Mouse (Mus musculus) kidney, adult 2 months (tissue): ENCODE measurements around the gene Ldb2. TPM values are rescaled to one million over a fixed set of nuclear protein-coding genes. Genes with fewer than 3 reads are reported as not detected.
A peak's percentile ranks its signal among the peaks of the same experiment; 100 is the strongest.

Source experiments
- DNase-seq: peaks from one replicate; pipeline ENCODE4 v3.0.0; 2021
- H3K27ac ChIP-seq: fragments of 200-500 bp; 2 replicates; pipeline ENCODE4 v1.5.1; 2012; ENCODE audit warnings: low read depth, low read length, control low read depth, inconsistent platforms; ENCODE audit not compliant: insufficient read depth
- H3K27me3 ChIP-seq: fragments of 200-500 bp; replicated peaks from 2 replicates; pipeline ENCODE4 v1.6.1; 2012; ENCODE audit warnings: mild to moderate bottlenecking, moderate library complexity, low read length, inconsistent platforms; ENCODE audit not compliant: control insufficient read depth, insufficient read depth
- H3K36me3 ChIP-seq: fragments of 200-500 bp; 2 replicates; pipeline ENCODE4 v1.6.1; 2012; ENCODE audit warnings: mild to moderate bottlenecking, moderate library complexity, low read length, inconsistent platforms; ENCODE audit not compliant: control insufficient read depth, insufficient read depth
- H3K4me1 ChIP-seq: fragments of 200-500 bp; 2 replicates; pipeline ENCODE4 v1.6.1; 2011; ENCODE audit warnings: low read length; ENCODE audit not compliant: control insufficient read depth, insufficient read depth
- H3K4me3 ChIP-seq: fragments of 200-500 bp; 2 replicates; pipeline ENCODE4 v1.5.1; 2011; ENCODE audit warnings: mild to moderate bottlenecking, low read depth, low read length, control low read depth; ENCODE audit not compliant: insufficient read depth
- CTCF ChIP-seq: fragments of 200-500 bp; conservative IDR thresholded peaks from 2 replicates; pipeline ENCODE4 v1.5.1; 2011; ENCODE audit warnings: low read depth, mild to moderate bottlenecking, control low read depth, low read length, moderate library complexity, mixed read lengths; ENCODE audit not compliant: insufficient read depth, insufficient read length
- POLR2A ChIP-seq: fragments of 200-500 bp; IDR thresholded peaks from one replicate; pipeline ENCODE4 v1.6.1; 2011; ENCODE audit warnings: low read depth, low read length, control low read depth
- WGBS: fragments of 180-500 bp; shearing (Covaris S2); methylation state at CpG from one replicate; pipeline ENCODE4 v1.1.7; 2018; 5-methylcytosine and 5-hydroxymethylcytosine counted together
- polyA plus RNA-seq: library from polyadenylated mRNA; depleted of rRNA; stranded (reverse); fragments of >200 nt; gene quantifications from 2 replicates; pipeline ENCODE4 v1.2.3, GENCODE M21; 2012

Gene Ldb2
- polyA plus RNA-seq, 1 experiment: 55.0 TPM

DNA sequence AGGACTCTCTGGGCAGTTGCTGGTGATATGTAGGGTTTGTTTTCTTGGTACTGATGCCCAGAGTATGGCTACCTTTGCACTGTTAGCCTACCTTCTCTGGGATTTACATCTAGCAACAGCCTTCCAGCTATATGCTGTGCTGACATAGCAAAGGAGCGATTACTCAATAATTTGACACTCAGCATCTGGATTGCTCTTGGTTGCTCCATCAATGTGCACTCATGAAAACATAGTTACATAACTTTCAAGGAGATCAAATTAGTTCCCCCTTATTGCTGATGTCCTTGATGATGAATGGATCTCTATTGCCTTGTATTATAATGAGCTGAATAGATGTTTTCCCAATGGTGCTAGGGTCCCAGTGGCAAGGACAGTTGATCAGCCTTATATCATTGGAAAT lies 308.0 kb downstream of the Ldb2 start:
- no peaks in the 10 kb centered on the region for H3K27me3 ChIP-seq
- no peak overlapping the region for H3K4me3 ChIP-seq
- DNase-seq: no peak
- H3K27ac ChIP-seq: no peak overlapping the region
- H3K4me1 ChIP-seq: no peaks in the 10 kb centered on the region
- 95% methylated on average over 1 of the region's 1 CpGs for WGBS
- H3K36me3 ChIP-seq: no peaks in the 10 kb centered on the region
- TF ChIP-seq CTCF (no peak), POLR2A (no peak)

DNA sequence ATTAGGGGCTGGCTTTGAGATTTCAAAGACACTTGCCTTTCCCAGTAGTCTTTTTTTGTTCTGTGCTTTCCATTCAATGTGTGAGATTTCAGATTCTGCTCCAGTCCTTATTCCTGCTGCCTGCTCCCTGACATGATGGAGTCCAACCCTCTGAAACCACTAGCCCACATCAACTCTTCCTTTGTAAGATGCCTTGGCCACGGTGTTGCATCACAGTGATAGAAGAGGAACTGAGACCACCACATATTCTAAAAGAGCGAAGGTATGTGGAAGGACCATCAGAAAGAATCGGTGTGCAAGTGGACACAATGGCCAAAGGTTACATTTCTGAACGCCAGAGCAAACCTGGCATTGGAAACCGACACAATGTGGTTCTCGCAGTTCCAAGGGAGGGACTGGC lies 309.0 kb downstream of the Ldb2 start:
- H3K36me3 ChIP-seq: no peaks in the 10 kb centered on the region
- DNase-seq: no peak
- no peaks in the 10 kb centered on the region for H3K4me1 ChIP-seq
- 89% methylated on average over 6 of the region's 6 CpGs for WGBS
- H3K4me3 ChIP-seq: no peak overlapping the region
- TF ChIP-seq CTCF (no peak), POLR2A (no peak)
- no peaks in the 10 kb centered on the region for H3K27me3 ChIP-seq
- H3K27ac ChIP-seq: no peak overlapping the region

DNA sequence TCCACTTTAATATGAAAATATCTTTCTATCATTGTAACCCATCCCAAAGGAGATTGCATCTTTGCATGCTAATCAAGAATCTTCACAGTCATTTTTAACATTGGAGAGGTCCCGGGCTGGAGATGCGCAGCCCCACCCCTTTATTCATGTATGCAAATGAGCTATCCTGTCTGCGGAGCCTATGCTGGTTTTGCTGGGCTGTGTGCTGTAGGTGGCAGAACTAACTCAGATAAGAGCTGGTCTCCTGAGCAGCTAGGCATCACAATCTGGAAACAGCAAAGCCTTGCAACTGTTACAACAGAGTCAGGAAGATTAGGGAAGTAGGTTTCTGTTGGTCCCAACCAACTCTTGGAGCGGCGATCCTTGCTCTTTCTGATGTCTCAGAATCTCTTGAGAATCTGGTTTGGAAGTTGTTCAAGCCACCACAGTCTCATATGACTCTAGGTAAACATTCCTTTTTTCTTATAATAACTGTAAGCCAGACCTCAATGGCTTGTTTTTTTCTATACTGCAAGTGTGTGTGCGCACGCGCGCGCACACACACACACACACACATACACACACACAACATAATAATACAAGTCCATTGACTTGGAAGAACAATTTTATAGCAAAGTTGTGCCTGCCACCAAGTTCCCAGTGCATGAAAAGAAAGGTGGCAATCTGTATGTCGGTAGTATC lies 315.9 kb downstream of the Ldb2 start:
- Histone ChIP-seq H3K4me1 (0 out of 2 replicates have a peak, but pooled peaks cover 4% of the 10 kb centered on the region), H3K27me3 (no peaks in the 10 kb centered on the region), H3K27ac (no peak overlapping the region), H3K36me3 (no peaks in the 10 kb centered on the region), H3K4me3 (no peak overlapping the region)
- DNase-seq: peak; percentile 41
- 70% methylated on average over 11 of the region's 11 CpGs for WGBS
- TF ChIP-seq CTCF (0 out of 2 replicates have a peak, but pooled peaks have one; percentile 20), POLR2A (no peak)

DNA sequence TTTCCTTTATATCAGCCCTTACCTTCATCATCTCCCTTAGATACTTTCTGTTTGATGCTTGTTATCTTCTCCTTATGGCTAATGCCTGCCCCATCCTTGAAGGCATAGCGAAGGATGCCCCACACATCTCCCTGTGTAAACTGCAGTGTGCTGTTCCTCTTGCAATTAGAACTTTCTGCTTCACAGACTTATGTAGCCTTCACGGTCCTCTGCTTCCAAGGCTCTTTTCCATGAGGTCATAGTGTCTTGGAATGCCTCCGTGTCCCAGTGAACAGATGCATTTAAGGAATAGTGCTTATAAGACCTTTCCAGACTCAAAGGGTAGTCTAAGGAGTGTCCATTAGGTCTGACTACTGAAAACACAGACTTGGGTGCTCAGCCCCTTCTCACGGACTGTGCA lies 318.1 kb downstream of the Ldb2 start:
- H3K27me3 ChIP-seq: no peaks in the 10 kb centered on the region
- TF ChIP-seq POLR2A (no peak), CTCF (no peak)

DNA sequence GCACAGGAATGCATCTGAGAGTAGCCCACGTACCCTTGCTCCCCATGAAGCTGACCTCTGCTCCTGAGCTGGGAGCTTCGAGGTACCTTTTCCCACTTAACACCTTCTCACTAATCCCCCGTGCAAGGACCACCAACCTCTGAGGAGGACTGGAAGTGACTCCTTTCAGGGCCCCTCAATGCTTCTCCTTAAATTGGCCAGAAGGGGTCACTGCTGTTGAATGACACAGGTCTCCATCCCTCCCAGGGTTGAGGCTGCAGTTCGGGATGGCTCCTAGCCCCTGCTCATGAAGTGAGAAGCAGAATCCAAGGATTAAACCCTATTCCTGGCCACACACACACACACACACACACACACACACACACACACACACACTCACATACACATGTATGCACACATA lies 323.1 kb downstream of the Ldb2 start:
- DNase-seq: no peak
- Histone ChIP-seq H3K36me3 (no peaks in the 10 kb centered on the region; the same call in 1 of the 2 replicates), H3K27me3 (no peaks in the 10 kb centered on the region), H3K4me1 (0 out of 2 replicates have a peak, but pooled peaks cover 2% of the 10 kb centered on the region), H3K4me3 (no peak overlapping the region), H3K27ac (no peak overlapping the region)
- TF ChIP-seq POLR2A (no peak), CTCF (0 out of 2 replicates have a peak, but pooled peaks have one; percentile 11)
- 35% methylated on average over 4 of the region's 4 CpGs for WGBS

More for the DNA sequence above, 318.1 kb downstream of the Ldb2 start:
- H3K36me3 ChIP-seq: no peaks in the 10 kb centered on the region
- 32% methylated on average over 4 of the region's 4 CpGs for whole genome bisulfite sequencing
- DNase-seq: peak; percentile 24
- H3K27ac ChIP-seq: no peak overlapping the region
- H3K4me3 ChIP-seq: no peak overlapping the region
- H3K4me1 ChIP-seq: 0 out of 2 replicates have a peak, but pooled peaks cover 4% of the 10 kb centered on the region

DNA sequence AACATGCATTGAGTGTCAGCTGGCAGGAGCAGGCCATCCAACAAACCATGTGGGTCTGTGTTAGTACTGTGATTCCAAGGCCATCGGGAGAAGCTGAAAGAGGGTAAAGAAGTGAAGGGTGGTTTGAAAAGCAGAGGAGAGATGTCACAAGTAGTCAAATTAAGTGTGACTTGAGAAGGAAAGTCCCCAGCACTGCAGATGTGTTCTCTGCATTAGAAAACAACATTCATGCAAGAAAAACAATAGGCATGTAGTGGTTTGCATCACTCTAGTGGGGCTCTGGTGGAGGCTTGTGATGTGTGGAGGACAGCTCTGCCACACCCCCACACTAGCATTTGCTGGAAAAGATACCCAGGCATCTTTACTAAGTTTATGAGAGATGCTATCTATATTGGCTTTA lies 323.9 kb downstream of the Ldb2 start:
- TF ChIP-seq POLR2A (no peak), CTCF (no peak)
- Histone ChIP-seq H3K4me1 (no peaks in the 10 kb centered on the region), H3K27me3 (no peaks in the 10 kb centered on the region), H3K4me3 (no peak overlapping the region), H3K36me3 (no peaks in the 10 kb centered on the region; the same call in 1 of the 2 replicates), H3K27ac (no peak overlapping the region)
- DNase-seq: no peak
- 89% methylated on average over 1 of the region's 1 CpGs for WGBS

DNA sequence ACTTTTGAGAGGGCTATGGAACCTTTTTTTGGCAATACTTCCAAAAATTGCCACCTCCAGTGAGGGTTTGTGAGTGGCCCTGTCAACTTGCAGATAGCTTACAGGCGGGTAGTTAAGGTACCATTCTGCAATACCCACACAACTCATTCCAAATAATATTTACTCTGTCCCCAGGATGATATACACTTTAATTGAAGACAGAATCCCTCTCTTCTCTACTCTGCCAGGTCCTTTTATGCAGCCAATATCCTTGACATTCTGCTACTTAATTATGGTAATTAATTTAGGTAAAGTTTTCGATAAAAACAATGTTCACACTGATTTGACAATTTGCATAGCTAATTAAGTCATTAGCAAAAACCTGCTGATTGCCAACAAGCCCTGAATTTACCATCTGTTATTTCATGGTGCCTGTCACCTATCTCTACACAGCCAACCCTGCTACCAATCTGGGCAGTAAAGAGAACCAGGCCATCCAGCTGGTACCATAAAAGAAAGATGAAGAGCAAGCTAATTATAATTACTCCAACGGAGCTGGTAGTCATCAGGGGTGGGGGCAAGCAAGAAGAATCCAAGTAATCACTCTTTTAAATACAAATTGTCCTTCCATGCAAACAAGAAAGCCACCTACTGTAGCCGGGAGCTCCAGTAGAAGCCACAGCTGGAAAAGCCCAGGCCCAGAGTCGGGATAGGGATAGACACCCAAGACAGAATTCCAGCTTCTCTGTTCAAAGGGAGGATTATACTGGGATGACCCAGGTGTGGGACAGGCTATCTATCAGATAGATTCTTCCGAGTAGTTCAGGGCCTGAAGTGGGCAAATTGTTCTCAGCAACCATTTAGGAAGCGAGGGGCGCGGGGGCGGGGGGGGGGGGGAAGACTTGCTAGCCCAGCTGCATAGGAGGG lies 325.4 kb downstream of the Ldb2 start:
- TF ChIP-seq POLR2A: no peak
- TF ChIP-seq CTCF: no peak

More for the DNA sequence above, 325.4 kb downstream of the Ldb2 start:
- WGBS: 77% methylated on average over 10 of the region's 10 CpGs
- no peaks in the 10 kb centered on the region for H3K27me3 ChIP-seq
- no peak for DNase-seq
- H3K4me3 ChIP-seq: no peak overlapping the region
- H3K36me3 ChIP-seq: no peaks in the 10 kb centered on the region; the same call in 1 of the 2 replicates
- no peak overlapping the region for H3K27ac ChIP-seq
- no peaks in the 10 kb centered on the region for H3K4me1 ChIP-seq
